Mouse (Mus musculus): ENCODE results near the gene Serpinb6b. TPM values are rescaled to one million over a fixed set of nuclear protein-coding genes. Genes with fewer than 3 reads are reported as not detected.

Serpinb6b gene
- total and polyA plus RNA-seq, 2 experiments from 2014 or later, result 2.8 to 4.7 TPM

DNA sequence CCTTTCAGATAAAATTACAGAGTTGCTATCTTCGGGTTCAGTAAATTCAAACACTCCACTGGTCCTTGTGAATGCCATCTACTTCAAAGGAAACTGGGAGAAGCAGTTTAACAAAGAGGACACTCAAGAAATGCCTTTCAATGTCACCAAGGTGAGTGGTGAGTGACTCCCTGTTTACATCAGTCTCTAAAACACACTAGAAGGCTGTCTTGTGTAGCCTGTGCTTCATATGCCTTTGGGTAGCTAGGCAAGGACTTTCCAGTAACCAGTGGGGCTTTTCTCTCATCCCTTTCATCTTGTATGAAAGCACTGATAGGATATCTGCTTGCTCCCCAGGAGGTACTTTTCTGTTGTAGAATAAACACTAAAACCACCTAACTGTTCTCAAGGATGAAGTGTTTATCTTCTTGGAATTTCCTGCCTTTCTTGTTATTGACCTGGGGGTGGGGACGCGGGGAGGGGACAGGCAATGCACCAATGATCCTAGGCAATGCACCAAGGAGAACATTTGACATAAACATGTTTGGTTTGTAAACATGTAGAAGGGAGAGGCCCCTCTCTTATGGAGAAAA, 10.0 kb downstream of the Serpinb6b start:
- 72% methylated on average over 3 of the region's 3 CpGs for WGBS
- ATAC-seq, result no peak
- H3K36me3 ChIP-seq (ENCODE audit: insufficient read depth, low read length), result no peaks in the 10 kb centered on the region
- H3K27me3 ChIP-seq (ENCODE audit: insufficient read depth, low read length), result no peaks in the 10 kb centered on the region
- no peak overlapping the region for H3K9ac ChIP-seq (replicated peaks; ENCODE audit: low read length)
- no peak overlapping the region for H3K4me3 ChIP-seq (ENCODE audit: low read length)
- no peak overlapping the region for H3K4me2 ChIP-seq (ENCODE audit: low read depth, low read length)
- no peaks in the 10 kb centered on the region for H3K4me1 ChIP-seq (ENCODE audit: insufficient read depth, low read length)
- no peak for TF ChIP-seq CTCF (IDR thresholded peaks at IDR 0.05; ENCODE audit: low read depth)
- no peak for DNase-seq (ENCODE audit: low spot score)
- no peaks in the 10 kb centered on the region for H3K9me3 ChIP-seq (ENCODE audit: low read length)
- no peak overlapping the region for H3K27ac ChIP-seq

DNA sequence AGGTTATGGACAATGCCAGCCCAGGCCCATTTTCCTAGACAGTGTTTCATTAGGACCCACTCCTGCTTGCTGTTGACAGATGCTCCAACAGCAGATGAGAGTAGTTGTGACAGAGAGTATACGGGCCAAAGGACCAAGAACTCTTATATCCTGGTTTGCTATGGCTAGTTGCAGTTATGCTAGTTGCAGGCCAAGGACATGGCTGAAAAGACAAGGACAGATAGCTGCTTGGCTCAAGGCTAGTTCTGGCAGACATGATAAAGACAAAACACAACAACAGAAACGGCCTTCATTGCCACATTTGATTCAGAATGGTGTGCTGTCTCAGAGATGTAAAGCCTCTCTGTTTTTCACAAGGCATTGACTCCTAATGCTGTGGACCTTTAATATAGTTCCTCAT, 10.7 kb downstream of the Serpinb6b start:
- H3K9me3 ChIP-seq (ENCODE audit: low read length), result no peaks in the 10 kb centered on the region
- no peak overlapping the region for H3K4me3 ChIP-seq (ENCODE audit: low read length)
- H3K4me1 ChIP-seq (ENCODE audit: insufficient read depth, low read length), result no peaks in the 10 kb centered on the region
- DNase-seq (ENCODE audit: low spot score) (no peak), ATAC-seq (no peak)
- H3K27me3 ChIP-seq (ENCODE audit: insufficient read depth, low read length), result no peaks in the 10 kb centered on the region
- H3K27ac ChIP-seq, result no peak overlapping the region
- H3K4me2 ChIP-seq (ENCODE audit: low read depth, low read length), result no peak overlapping the region
- no peaks in the 10 kb centered on the region for H3K36me3 ChIP-seq (ENCODE audit: insufficient read depth, low read length)
- TF ChIP-seq CTCF (IDR thresholded peaks at IDR 0.05; ENCODE audit: low read depth), result no peak
- H3K9ac ChIP-seq (replicated peaks; ENCODE audit: low read length), result no peak overlapping the region
- WGBS, result 82% methylated on average over 2 of the region's 2 CpGs

DNA sequence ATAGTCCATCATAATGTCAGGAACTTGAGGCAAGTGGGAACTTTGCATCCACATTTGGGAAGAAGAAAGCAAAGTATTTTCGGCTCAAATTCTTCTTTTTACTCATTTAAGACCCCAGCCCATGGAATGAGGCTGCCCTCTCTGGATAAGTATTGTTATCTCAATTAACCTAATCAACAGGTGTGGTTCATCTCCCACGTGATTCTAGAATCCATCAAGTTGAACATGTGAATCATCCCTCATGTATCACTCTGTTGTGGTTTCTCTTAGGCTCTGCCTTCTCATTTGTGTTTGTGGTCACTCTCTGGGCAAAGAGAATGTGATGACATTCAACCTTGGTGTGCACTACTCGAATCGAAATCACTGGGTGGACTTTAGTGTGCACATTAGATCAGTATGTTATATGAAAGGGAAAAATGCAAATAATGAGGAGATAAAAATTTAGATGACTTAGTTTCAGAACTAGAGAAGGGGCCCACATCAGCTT, 17.6 kb downstream of the Serpinb6b start:
- Histone ChIP-seq H3K4me1 (ENCODE audit: insufficient read depth, low read length) (no peaks in the 10 kb centered on the region), H3K9me3 (ENCODE audit: low read length) (no peaks in the 10 kb centered on the region), H3K4me2 (ENCODE audit: low read depth, low read length) (no peak overlapping the region), H3K27ac (no peak overlapping the region), H3K36me3 (ENCODE audit: insufficient read depth, low read length) (no peaks in the 10 kb centered on the region), H3K27me3 (ENCODE audit: insufficient read depth, low read length) (no peaks in the 10 kb centered on the region), H3K9ac (replicated peaks; ENCODE audit: low read length) (no peak overlapping the region), H3K4me3 (ENCODE audit: low read length) (no peak overlapping the region)
- TF ChIP-seq CTCF (IDR thresholded peaks at IDR 0.05; ENCODE audit: low read depth), result no peak
- DNase-seq (ENCODE audit: low spot score) (no peak), ATAC-seq (no peak)
- WGBS, result 80% methylated on average over 4 of the region's 4 CpGs

DNA sequence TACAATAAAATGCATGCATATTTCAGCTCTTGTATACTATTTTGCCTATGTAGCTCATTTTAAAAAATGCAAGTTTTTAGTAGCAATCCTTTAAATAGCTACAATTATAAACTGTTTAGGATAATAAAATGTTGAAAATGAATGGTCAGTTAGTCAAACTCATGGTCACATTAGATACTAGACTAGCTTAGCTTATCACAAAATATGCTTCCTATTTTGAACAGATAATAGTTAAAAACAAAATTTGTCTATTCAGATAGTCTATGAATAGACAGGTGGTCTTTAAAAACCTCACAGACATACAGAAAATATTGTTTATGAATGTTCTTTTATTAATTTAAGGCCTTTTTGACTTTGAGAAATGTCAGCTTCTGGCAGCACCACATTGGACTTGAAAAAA, 21.2 kb downstream of the Serpinb6b start:
- no peak for DNase-seq (ENCODE audit: low spot score)
- no peak overlapping the region for H3K4me2 ChIP-seq (ENCODE audit: low read depth, low read length)
- H3K27me3 ChIP-seq (ENCODE audit: insufficient read depth, low read length), result no peaks in the 10 kb centered on the region
- no peaks in the 10 kb centered on the region for H3K4me1 ChIP-seq (ENCODE audit: insufficient read depth, low read length)
- H3K9ac ChIP-seq (replicated peaks; ENCODE audit: low read length), result no peak overlapping the region
- no peaks in the 10 kb centered on the region for H3K36me3 ChIP-seq (ENCODE audit: insufficient read depth, low read length)
- no peak for TF ChIP-seq CTCF (IDR thresholded peaks at IDR 0.05; ENCODE audit: low read depth)
- H3K27ac ChIP-seq, result no peak overlapping the region
- no peak for ATAC-seq
- H3K9me3 ChIP-seq (ENCODE audit: low read length), result no peaks in the 10 kb centered on the region
- H3K4me3 ChIP-seq (ENCODE audit: low read length), result no peak overlapping the region

DNA sequence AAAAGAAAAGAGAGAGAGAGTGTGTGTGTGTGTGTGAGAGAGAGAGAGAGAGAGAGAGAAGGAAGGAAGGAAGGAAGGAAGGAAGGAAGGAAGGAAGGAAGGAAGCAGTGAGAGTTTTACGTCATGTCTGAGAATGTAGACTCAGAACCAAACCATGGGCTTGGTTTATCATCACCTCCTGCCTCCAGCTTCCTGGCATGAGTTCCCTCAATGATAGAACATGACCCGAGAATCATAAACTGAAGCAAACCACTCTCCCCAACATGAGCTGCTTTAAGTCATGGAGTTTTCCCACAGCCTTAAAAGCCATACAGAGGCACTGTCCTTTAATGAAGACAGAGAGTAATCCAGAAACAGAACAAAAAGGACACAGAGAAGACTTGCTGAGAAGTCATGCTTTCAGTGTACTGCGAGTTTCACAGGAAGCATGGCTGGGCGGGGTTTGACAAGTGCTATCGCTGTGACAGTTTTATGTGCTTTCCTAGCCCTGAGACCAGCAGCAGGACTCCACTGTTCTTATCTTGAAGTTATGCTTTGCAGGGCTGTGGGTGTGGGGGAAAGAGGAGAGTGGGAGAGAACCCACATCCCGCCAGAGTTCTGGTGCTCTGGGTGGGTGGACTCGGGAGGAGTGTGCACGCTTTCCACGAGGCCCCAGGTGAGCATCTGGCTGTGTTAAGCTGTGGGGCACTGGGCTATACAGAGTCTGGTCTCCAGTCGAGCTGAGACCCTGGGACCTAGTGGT, 28.3 kb downstream of the Serpinb6b start:
- H3K4me1 ChIP-seq (ENCODE audit: insufficient read depth, low read length), result no peaks in the 10 kb centered on the region
- no peak overlapping the region for H3K27ac ChIP-seq
- no peaks in the 10 kb centered on the region for H3K36me3 ChIP-seq (ENCODE audit: insufficient read depth, low read length)
- H3K9me3 ChIP-seq (ENCODE audit: low read length), result no peaks in the 10 kb centered on the region
- no peak for TF ChIP-seq CTCF (IDR thresholded peaks at IDR 0.05; ENCODE audit: low read depth)
- no peak for ATAC-seq
- H3K9ac ChIP-seq (replicated peaks; ENCODE audit: low read length), result no peak overlapping the region
- H3K27me3 ChIP-seq (ENCODE audit: insufficient read depth, low read length), result no peaks in the 10 kb centered on the region
- H3K4me3 ChIP-seq (ENCODE audit: low read length), result no peak overlapping the region
- DNase-seq (ENCODE audit: low spot score), result no peak
- 84% methylated on average over 10 of the region's 10 CpGs for WGBS
- no peak overlapping the region for H3K4me2 ChIP-seq (ENCODE audit: low read depth, low read length)

DNA sequence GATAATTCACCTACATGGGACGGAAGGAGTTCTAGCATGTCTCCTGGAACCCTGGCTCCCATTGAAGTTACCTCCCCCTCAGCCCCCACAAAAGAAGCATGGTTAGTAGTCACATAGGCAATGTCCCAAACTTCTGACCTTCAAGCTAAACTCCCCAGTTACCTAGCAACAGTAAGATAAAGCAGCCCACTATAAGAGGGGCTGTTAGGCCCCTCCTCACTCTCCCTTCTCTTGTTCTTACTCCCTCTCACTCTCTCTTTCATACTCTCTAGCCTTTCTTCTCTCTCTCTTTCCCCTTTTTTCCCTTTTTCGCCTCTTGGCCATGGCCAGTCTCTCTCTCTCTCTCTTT, 28.9 kb downstream of the Serpinb6b start:
- no peak overlapping the region for H3K27ac ChIP-seq
- no peaks in the 10 kb centered on the region for H3K36me3 ChIP-seq (ENCODE audit: insufficient read depth, low read length)
- 71% methylated on average over 2 of the region's 2 CpGs for WGBS
- no peak for DNase-seq (ENCODE audit: low spot score)
- no peaks in the 10 kb centered on the region for H3K4me1 ChIP-seq (ENCODE audit: insufficient read depth, low read length)
- H3K4me2 ChIP-seq (ENCODE audit: low read depth, low read length), result no peak overlapping the region
- no peak overlapping the region for H3K9ac ChIP-seq (replicated peaks; ENCODE audit: low read length)
- H3K9me3 ChIP-seq (ENCODE audit: low read length), result no peaks in the 10 kb centered on the region
- no peak overlapping the region for H3K4me3 ChIP-seq (ENCODE audit: low read length)
- no peak for TF ChIP-seq CTCF (IDR thresholded peaks at IDR 0.05; ENCODE audit: low read depth)
- no peaks in the 10 kb centered on the region for H3K27me3 ChIP-seq (ENCODE audit: insufficient read depth, low read length)
- ATAC-seq, result no peak

DNA sequence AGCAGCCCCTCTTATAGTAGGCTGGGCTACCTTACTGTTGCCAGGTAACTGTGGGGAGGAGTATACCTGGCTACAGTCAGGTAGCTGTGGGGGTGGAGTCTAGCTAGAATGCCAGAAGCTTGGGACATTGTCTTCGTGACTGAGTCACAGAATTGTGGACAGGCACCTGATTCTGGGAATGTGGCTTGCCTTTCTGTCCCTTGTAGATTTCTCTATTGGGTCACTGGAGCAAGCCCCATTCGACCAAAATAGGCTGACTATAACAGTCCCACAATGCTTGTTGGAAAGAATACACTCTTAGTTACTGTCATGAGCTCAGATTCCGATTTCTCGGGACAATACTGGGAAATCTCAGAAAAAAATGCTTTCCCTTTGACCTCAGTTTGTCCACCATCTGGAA, 30.0 kb downstream of the Serpinb6b start:
- Histone ChIP-seq H3K4me1 (ENCODE audit: insufficient read depth, low read length) (no peaks in the 10 kb centered on the region), H3K9me3 (ENCODE audit: low read length) (no peaks in the 10 kb centered on the region), H3K4me2 (ENCODE audit: low read depth, low read length) (no peak overlapping the region), H3K9ac (replicated peaks; ENCODE audit: low read length) (no peak overlapping the region), H3K27ac (no peak overlapping the region), H3K4me3 (ENCODE audit: low read length) (no peak overlapping the region), H3K27me3 (ENCODE audit: insufficient read depth, low read length) (no peaks in the 10 kb centered on the region), H3K36me3 (ENCODE audit: insufficient read depth, low read length) (no peaks in the 10 kb centered on the region)
- 78% methylated on average over 4 of the region's 4 CpGs for WGBS
- no peak for TF ChIP-seq CTCF (IDR thresholded peaks at IDR 0.05; ENCODE audit: low read depth)
- no peak for ATAC-seq
- DNase-seq (ENCODE audit: low spot score), result no peak

All from hindbrain, postnatal 0 days (tissue).